Mouse (Mus musculus) retina, postnatal 7 days (tissue): ENCODE results near the gene Tuft1.
"Not testable (repeated sequence)": the region's sequence is repeated elsewhere in the genome, so short reads cannot be mapped to it uniquely, and the experiment has no call there.

Experiments
- DNase-seq: peaks from one replicate; pipeline ENCODE4 v3.0.0-alpha.2; 2012; ENCODE audit warnings: low read depth, low spot score

The Tuft1 gene

GRCm38 (mm10) chr3:94660841-94661240 is 2.2 kb upstream of the Tuft1 start:
- DNase-seq: not testable (repeated sequence)

GRCm38 (mm10) chr3:94659142-94659748 is 573 bp upstream of the Tuft1 start:
- DNase-seq: not testable (repeated sequence)

- DNase-seq: not testable (repeated sequence)
These were observed 576 bp downstream of the Tuft1 start for GRCm38 (mm10) chr3:94657852-94658739.

- not testable (repeated sequence) for DNase-seq
These were observed 4.7 kb downstream of the Tuft1 start for GRCm38 (mm10) chr3:94653967-94654366.

- DNase-seq: no peak
These were observed 8.3 kb downstream of the Tuft1 start for GRCm38 (mm10) chr3:94650409-94650808.

GRCm38 (mm10) chr3:94648755-94649590 is 9.7 kb downstream of the Tuft1 start:
- DNase-seq: no peak

GRCm38 (mm10) chr3:94642495-94643162 is 16.0 kb downstream of the Tuft1 start, which contains the start of gene Gm10972:
TSS of gene Gm10972 (plus strand) at chr3:94643112.
- not testable (repeated sequence) for DNase-seq

GRCm38 (mm10) chr3:94629876-94630275 is 28.8 kb downstream of the Tuft1 start:
- no peak for DNase-seq

- no peak for DNase-seq
These were observed 30.0 kb downstream of the Tuft1 start for GRCm38 (mm10) chr3:94628712-94629111.

GRCm38 (mm10) chr3:94624281-94624680 is 34.4 kb downstream of the Tuft1 start:
- DNase-seq: no peak

GRCm38 (mm10) chr3:94622550-94622949 is 36.1 kb downstream of the Tuft1 start:
- no peak for DNase-seq

- DNase-seq: no peak
These were observed 36.7 kb downstream of the Tuft1 start for GRCm38 (mm10) chr3:94621740-94622507.

GRCm38 (mm10) chr3:94616717-94617116 is 42.0 kb downstream of the Tuft1 start:
- DNase-seq: peak; percentile 24

- no peak for DNase-seq
These were observed 45.3 kb downstream of the Tuft1 start for GRCm38 (mm10) chr3:94613258-94613878.

- no peak for DNase-seq
These were observed 46.4 kb downstream of the Tuft1 start for GRCm38 (mm10) chr3:94612274-94612673.

GRCm38 (mm10) chr3:94611834-94612233 is 46.8 kb downstream of the Tuft1 start:
- no peak for DNase-seq

GRCm38 (mm10) chr3:94611343-94611742 is 47.3 kb downstream of the Tuft1 start:
- no peak for DNase-seq

GRCm38 (mm10) chr3:94610581-94610980 is 48.1 kb downstream of the Tuft1 start:
- no peak for DNase-seq

- no peak for DNase-seq
These were observed 49.1 kb downstream of the Tuft1 start for GRCm38 (mm10) chr3:94609621-94610020.

- peak; percentile 14 for DNase-seq
These were observed 56.7 kb downstream of the Tuft1 start for GRCm38 (mm10) chr3:94601959-94602358.
